Mouse (Mus musculus) Patski (cell line): Measurements from ENCODE around the gene Fam83f. TPM values are rescaled to one million over a fixed set of nuclear protein-coding genes. Genes with fewer than 3 reads are reported as not detected.
A peak's percentile ranks its signal among the peaks of the same experiment; 100 is the strongest.

ENCODE experiments used
- ATAC-seq: fragments of 100-300 bp; one replicate; pipeline ENCODE4 v1.8.0; 2021
- CTCF ChIA-PET: fragments of 350-600 bp; sonication (Branson Sonifier 250); formaldehyde crosslinking; loops from one replicate; lab custom pipeline; 2022; ENCODE audit warnings: inconsistent platforms; lab: Charles Lee
- POLR2A ChIA-PET: fragments of 350-600 bp; sonication (Branson Sonifier 250); formaldehyde crosslinking; loops from one replicate; lab custom pipeline; 2022; ENCODE audit warnings: antibody characterized with exemption, inconsistent platforms; lab: Charles Lee
- DNase-seq: peaks from one replicate; pipeline ENCODE4 v3.0.0-alpha.2; 2011; ENCODE audit warnings: low read depth, low spot score
- H3K27me3 ChIP-seq: fragments of 371-371 bp; one replicate; pipeline ENCODE4 v1.5.1; 2021
- CTCF ChIP-seq: fragments of 100-300 bp; IDR thresholded peaks from one replicate; pipeline ENCODE4 v1.5.1; 2021
- in situ Hi-C: fragments of 300-500 bp; cut with MboI; formaldehyde crosslinking; loops from 3 replicates; pipeline ENCODE4 v1.11.1; 2018; ENCODE audit warnings: low pct_unique_long_range_greater_than_20kb, mixed read lengths
- polyA plus RNA-seq: library from polyadenylated mRNA; unstranded; gene quantifications from one replicate; pipeline ENCODE4 v1.2.3, GENCODE M21; 2021

Fam83f gene
- polyA plus RNA-seq, 1 experiment from 2014 or later = not detected

GRCm38 (mm10) chr15:80685603-80685895, 13.9 kb downstream of the Fam83f start:
- CTCF ChIA-PET = no interaction called here

GRCm38 (mm10) chr15:80688536-80688935, 16.9 kb downstream of the Fam83f start:
- CTCF ChIA-PET = interaction anchor here (0.9 kb wide), 1 partner anchor 54 kb away, joined by 4 read pairs; no protein-coding TSS in a partner anchor
- in situ Hi-C loops = no loop called here
- TF ChIP-seq CTCF = no peak
- DNase-seq (no peak), ATAC-seq (no peak)
- peaks cover 65% of the 10 kb centered on the region for H3K27me3 ChIP-seq
- POLR2A ChIA-PET = no interaction called here

More at GRCm38 (mm10) chr15:80685603-80685895, 13.9 kb downstream of the Fam83f start:
- peaks cover 43% of the 10 kb centered on the region for H3K27me3 ChIP-seq
- in situ Hi-C loops = no loop called here
- TF ChIP-seq CTCF = no peak
- no peak for ATAC-seq
- POLR2A ChIA-PET = no interaction called here
- no peak for DNase-seq

GRCm38 (mm10) chr15:80693492-80693891, 21.8 kb downstream of the Fam83f start:
- H3K27me3 ChIP-seq = peaks cover 51% of the 10 kb centered on the region
- in situ Hi-C loops = loop anchor here (10.0 kb wide), 2 partner anchors 59 to 359 kb away; no protein-coding TSS in a partner anchor
- POLR2A ChIA-PET = no interaction called here
- CTCF ChIA-PET = interaction anchor here (1.1 to 3.0 kb wide), 5 partner anchors 10 to 424 kb away, joined by 3 to 13 read pairs (median 4); no protein-coding TSS in a partner anchor
- DNase-seq (no peak), ATAC-seq (no peak)
- no peak for TF ChIP-seq CTCF

DNA sequence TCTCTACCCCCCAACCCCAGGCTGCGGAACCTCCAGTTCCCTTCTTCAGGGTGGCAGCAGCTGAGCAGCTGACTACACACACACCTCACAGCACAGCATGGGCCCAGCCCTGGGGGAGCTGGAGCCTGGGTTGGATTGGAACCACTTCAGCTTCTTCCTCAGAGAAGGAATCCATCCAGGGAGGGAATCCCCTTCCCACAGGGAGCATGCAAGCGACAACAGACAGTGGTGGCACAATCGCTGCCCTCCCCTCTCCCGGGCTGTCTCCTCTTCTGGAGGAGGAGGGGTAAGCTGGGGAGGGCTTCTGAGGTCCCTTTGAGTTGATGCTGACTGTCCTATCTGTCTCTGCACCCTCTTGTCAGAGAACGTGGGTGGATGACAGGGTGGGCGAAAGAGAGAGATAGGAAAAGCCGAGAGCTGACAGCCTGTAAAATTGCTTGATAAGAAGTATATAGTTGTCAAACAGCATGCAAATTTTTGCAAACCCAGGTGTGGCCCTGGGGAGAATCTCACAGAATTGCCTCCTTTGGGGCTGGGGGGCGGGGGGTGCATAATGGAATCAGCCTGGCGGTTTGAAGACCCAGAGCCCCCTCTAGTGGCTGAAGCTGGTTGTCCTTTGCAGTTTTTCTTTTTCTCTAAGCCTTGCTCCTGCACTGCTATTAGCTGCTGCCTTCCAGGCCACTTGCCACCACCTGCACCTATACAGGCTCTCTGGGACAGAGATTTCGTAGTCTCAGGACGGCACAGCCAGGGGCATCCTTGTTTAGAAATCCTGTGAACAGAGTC, 22.7 kb downstream of the Fam83f start:
- ChIA-PET CTCF (interaction anchor here (0.7 to 3.0 kb wide), 12 partner anchors 9 to 427 kb away, joined by 3 to 13 read pairs (median 4); no protein-coding TSS in a partner anchor), POLR2A (no interaction called here)
- peaks cover 47% of the 10 kb centered on the region for H3K27me3 ChIP-seq
- DNase-seq (no peak), ATAC-seq (no peak)
- in situ Hi-C loops = loop anchor here (10.0 kb wide), 2 partner anchors 60 to 360 kb away; no protein-coding TSS in a partner anchor
- peak; percentile 89 for TF ChIP-seq CTCF

DNA sequence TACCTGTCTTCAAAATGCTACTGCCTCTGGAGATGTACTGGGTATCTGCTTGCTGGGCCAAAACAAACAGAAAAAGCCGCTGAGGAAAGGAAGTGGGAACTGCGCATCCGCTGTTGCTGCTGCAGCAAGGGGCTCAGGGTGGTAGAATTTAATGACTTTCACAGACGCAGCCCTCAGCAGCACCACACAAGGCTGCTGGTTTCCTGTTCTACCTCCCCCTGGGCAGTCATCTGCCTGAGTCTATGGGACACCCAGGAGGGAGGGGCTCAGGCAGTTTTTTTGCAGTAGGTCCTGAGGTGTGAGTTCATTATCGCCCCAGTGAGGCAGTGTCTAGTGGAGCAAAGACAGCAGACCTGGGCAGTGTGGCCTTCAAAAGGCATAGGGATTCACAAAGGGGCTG, 25.9 kb downstream of the Fam83f start:
- in situ Hi-C loops = loop anchor here (5.0 to 10.0 kb wide), 3 partner anchors 63 to 430 kb away; no protein-coding TSS in a partner anchor
- POLR2A ChIA-PET = no interaction called here

GRCm38 (mm10) chr15:80701481-80702257, 30.0 kb downstream of the Fam83f start:
- DNase-seq (no peak), ATAC-seq (no peak)
- POLR2A ChIA-PET = interaction anchor here (0.6 to 1.3 kb wide), 2 partner anchors 341 to 459 kb away, joined by 3 read pairs; no protein-coding TSS in a partner anchor
- no peak for TF ChIP-seq CTCF
- CTCF ChIA-PET = interaction anchor here (1.2 kb wide), 1 partner anchor 441 kb away, joined by 3 read pairs; no protein-coding TSS in a partner anchor
- H3K27me3 ChIP-seq = peaks cover 8% of the 10 kb centered on the region
- in situ Hi-C loops = loop anchor here (25.0 kb wide), 1 partner anchor 186 kb away; no protein-coding TSS in a partner anchor

More for the DNA sequence above, 25.9 kb downstream of the Fam83f start:
- DNase-seq (no peak), ATAC-seq (no peak)
- H3K27me3 ChIP-seq = peaks cover 26% of the 10 kb centered on the region
- TF ChIP-seq CTCF = no peak
- CTCF ChIA-PET = no interaction called here

DNA sequence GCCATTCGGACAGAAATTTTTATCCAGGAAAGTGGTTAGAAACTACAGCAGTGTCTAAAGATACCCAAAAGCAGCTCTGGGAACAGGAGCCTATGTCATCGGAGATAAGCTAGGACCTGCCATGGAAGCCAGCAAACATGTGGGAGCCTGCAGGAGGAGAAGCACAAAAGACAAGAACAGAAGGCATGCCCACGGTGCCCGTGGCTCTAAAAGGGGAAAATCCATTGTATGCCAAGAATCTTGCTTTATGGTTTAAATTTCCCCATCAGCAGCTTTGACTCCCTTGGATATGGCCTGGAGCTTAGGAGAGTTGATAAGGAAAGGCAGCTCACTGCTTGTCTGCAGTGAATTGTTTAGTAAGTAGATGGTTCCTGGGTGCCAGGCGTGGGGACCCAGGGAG, 31.3 kb downstream of the Fam83f start:
- no peak for TF ChIP-seq CTCF
- DNase-seq (no peak), ATAC-seq (no peak)
- ChIA-PET POLR2A (no interaction called here), CTCF (interaction anchor here (0.6 to 2.2 kb wide), 3 partner anchors 8 to 442 kb away, joined by 3 to 13 read pairs (median 3); no protein-coding TSS in a partner anchor)
- H3K27me3 ChIP-seq = peaks cover 3% of the 10 kb centered on the region
- in situ Hi-C loops = loop anchor here (25.0 kb wide), 1 partner anchor 184 kb away; no protein-coding TSS in a partner anchor

DNA sequence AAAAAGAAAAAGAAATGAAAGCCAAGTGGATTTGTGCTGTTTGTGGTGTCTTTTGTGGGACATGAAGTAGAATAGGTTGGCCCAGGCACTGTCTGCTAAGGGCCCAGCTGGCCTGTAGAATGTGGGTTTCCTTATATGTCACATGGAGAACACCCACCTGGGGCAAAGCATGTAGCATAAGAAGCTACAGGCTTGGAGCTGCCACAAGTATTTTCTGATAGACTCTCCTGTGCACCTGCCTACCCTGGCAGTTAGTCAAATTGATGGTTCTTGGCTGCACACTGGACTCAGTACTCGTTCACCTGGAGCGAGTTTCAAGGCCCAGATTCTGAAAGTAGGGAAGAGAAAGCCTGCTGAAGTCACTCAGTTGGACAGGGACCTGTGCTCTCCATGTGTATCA, 31.8 kb downstream of the Fam83f start:
- POLR2A ChIA-PET = no interaction called here
- in situ Hi-C loops = loop anchor here (25.0 kb wide), 1 partner anchor 184 kb away; no protein-coding TSS in a partner anchor
- ATAC-seq (no peak), DNase-seq (no peak)
- peaks cover 3% of the 10 kb centered on the region for H3K27me3 ChIP-seq
- CTCF ChIA-PET = interaction anchor here (0.6 to 2.2 kb wide), 6 partner anchors 9 to 445 kb away, joined by 3 to 13 read pairs (median 3); no protein-coding TSS in a partner anchor
- no peak for TF ChIP-seq CTCF

DNA sequence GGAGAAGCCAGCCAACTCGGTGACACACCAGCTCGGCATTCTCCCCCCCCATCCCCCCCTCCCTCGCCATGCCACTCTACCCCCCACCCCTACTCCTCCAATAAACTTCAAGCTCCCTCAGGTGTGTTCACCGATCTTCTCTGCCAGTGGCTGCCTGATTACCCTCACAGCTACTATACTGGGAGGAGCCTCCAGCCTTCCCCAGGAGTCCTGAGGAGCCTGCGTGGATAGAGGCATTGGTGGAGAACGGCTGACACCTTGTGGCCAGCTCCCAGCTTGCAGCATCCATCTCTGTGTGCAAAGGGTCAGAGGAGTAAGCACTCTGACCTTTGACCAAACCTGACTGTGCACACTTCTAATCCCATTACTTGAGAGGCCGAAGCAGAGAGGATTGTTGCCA, 32.6 kb downstream of the Fam83f start:
- POLR2A ChIA-PET = no interaction called here
- in situ Hi-C loops = loop anchor here (25.0 kb wide), 1 partner anchor 183 kb away; no protein-coding TSS in a partner anchor
- H3K27me3 ChIP-seq = no peaks in the 10 kb centered on the region
- CTCF ChIA-PET = interaction anchor here (0.7 to 4.0 kb wide), 9 partner anchors 10 to 446 kb away, joined by 3 to 19 read pairs (median 3); partner anchors contain the start of gene Rps19bp1
- ATAC-seq (peak; percentile 28), DNase-seq (no peak)
- peak; percentile 89 for TF ChIP-seq CTCF
